Mouse (Mus musculus): ENCODE measurements around the gene Fcrl6.

DNA sequence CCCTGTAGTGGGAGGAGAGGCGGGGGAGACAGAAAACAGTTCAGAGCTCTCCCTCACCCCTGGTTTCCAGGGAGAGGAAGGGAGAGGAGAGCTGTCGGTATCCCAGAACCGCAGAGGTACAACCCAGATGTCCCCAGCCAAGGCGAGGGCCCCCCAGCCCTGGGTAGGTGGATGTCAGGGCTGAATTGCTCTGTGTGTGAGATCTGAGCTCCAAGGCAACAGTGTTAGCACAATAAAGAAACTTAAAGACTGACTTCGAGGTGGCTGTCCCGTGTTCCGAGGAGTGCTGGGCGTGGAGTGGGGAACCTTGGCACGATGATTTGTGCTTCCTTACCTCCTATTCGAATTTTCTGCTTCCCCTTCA, 38.9 kb downstream of the Fcrl6 start:
- TF ChIP-seq CTCF (IDR thresholded peaks at IDR 0.05; ENCODE audit: extremely low read depth, insufficient read depth, low read length) (no peak), POLR2A (IDR thresholded peaks at IDR 0.05; ENCODE audit: extremely low read depth, insufficient read depth, low read length) (no peak)
